Mouse (Mus musculus) heart, adult 11 months (tissue): ENCODE measurements around the gene Spock1.

ENCODE experiments used
- DNase-seq: peaks from one replicate; pipeline ENCODE4 v3.0.0; 2022

Spock1 gene

DNA sequence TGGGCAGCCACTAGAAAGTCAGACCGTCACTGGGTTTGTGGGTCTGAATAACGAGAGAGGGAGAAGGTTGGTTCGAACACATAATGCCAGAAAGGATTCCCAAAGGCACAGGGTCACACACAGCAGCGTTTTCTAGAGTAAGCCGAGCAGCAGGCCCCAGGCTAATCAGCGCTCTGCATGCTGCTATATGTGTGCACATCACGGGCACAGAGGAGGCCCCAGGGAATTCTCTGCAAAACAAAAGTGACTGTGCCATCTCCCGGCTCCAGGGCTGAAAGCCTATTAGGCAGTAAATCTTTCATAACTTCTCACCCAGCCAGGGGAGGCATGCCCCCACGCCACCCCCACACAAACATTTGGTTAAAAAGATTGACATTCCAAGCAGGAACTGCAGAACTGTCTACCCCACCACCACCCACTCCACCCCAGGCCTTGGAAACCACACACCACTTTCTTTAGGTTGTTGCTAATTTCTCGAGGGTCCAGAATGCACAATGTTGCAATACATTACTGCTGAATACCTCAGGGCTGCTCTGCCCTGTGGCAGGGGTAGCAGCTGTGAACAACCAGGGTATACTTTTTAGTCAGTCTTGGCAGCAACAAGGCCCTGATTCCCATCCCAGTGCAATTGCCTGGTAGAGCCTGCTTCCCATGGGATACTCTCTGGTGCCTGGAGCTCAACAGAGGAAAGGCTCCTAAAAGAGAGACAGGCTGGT is 319.4 kb downstream of the Spock1 start:
- DNase-seq = no peak

DNA sequence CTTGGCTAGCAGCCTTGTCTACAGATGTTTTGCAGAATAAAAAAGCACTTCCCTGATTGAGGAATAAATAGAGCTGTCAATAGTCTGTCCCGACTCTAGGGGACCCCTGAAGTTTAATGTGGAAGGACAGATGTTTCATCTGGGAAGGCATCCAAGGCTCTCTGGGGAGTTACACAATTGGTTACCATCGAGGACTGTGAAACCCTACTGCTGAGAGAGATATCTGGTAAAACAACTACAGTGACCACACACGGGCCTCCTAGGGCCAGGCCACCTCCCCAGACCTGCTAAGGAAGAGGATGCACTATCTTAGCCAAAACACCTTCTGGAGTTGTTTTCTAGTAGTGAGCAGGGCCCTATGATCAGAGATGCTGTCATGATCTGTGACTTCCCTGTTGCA is 323.0 kb downstream of the Spock1 start:
- DNase-seq = no peak

DNA sequence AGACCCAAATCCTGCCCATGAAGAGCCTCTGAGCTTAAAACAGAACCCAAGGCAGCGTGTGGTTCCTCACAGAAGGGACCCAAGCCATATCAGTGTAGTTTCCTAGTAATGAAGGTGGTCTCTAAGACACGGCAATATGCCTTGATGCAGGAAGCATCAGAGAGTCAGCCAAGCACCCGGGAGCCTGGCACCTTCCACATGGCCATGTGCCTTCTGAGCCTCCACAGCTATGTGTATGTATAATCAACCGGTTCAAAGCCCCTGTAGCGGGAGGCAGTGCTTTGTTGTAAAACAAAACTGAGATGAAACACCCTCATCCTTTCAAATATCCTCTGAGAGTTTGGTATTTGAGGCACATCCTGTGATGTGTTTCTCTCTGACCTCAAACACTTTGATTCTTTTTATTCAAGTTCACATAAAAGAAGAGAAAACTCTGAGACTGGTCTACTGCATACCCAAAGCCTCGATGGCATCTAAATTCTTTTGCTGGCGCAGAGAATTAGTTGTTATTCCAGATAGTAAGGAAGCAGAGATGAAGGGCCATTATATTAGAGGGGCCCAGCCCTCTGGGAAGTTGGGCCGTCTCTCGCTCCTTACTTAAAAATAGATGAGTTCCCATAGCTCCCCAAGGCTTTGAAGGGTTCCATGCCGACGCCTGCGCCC is 325.7 kb downstream of the Spock1 start:
- DNase-seq = no peak

DNA sequence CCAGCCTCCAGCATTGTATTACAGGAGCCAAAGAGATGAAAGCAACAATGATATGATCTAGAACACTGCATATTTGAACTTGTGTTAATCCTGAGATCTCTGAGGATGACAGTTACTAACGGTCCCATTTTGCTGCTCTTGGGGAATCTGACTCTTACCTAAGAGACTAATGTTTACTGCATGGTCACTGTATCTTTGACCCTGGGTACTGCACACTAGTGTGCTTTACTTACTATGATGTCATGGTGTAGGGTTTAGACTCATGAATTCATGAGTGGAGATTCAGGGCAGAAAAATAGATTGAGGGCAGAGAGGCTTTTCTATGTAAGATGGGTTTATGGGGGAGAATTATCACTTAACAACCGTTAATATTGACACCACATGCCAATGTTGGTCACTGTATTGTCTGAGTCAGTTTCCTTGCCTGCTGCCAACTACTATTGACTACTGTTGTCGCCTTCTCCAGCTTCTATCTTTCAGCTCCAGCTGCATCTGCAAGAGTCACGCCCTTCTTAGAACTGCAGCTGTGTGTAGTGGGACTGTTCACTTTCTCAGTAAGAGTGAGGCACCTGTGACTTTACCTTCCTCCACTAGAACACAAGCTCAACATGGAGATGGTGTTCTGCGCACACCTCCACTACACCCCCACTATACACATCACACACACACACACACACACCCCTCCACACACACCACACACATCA is 330.4 kb downstream of the Spock1 start:
- no peak for DNase-seq

DNA sequence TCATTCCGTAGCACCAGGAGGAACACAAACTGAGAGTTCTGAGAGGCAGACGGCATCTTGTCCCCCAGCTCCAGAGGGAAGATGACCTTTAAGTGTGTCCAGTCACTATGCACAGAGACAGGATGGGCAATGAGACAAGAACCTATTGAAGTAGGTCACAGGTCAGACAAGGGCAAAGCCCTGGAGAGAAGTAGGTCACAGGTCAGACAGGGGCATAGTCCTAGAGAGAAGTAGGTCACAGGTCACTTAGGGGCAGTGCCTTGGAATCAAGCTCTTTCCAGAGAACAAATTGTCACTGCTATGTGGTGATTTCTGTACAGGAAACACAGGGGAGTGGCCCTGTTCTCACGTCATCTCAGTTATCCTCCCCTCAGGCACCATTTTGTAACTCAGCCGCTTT is 334.6 kb downstream of the Spock1 start:
- no peak for DNase-seq

DNA sequence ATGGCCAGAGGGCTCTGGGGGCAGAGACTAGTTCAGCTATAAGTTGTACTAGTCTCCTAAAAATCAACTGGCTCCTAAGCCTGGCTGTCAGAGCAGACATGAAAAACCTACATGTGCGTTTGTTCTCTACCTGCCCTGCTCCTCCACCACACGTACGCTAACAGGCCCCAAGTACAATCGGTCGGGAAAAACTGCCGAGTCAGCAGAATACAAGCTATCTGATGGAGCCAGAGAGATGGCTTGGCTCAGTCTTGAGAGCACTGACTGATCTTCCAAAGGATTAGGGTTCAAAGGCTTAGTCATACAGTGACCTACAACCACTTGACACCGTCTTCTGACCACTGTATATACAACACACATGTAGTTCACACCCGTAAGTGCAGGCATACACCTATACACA is 339.7 kb downstream of the Spock1 start:
- DNase-seq = no peak

DNA sequence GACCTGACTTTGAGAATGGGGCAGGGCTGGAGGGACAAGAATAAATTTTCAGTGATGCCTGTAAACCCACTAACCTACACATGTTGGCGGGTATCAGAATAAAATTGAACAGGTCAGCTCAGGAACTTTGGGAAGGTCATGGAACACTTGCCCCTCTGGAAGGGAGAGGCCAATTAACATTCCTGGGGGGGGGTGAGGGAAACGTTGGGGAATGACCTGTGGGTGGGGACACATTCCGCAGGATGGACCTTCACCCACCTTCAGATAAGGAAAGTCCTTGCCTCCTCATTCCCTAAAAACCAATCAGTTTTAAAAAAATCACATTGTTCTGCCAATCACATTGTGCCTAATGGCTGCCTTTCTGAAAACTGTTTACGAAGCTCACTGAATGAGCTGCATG is 352.9 kb downstream of the Spock1 start:
- DNase-seq = no peak

DNA sequence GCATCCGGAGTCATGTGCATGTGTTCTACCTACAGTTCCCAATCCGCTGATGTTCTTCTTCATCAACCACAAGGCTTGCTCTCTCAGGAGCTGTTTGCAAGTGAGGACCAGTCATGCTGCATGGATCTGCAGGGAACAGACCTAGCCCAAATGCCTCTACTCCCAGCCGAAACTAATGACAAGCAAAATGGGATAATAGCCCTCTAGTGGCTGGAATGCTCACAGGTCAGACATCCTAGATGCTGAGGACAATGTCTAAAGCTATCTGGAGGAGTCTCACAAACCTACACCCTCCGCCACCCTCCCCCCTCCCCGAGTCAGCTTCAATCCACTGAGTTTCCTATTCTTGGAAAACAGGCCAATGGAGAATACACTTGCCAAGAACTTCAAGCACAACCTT is 358.4 kb downstream of the Spock1 start:
- no peak for DNase-seq

DNA sequence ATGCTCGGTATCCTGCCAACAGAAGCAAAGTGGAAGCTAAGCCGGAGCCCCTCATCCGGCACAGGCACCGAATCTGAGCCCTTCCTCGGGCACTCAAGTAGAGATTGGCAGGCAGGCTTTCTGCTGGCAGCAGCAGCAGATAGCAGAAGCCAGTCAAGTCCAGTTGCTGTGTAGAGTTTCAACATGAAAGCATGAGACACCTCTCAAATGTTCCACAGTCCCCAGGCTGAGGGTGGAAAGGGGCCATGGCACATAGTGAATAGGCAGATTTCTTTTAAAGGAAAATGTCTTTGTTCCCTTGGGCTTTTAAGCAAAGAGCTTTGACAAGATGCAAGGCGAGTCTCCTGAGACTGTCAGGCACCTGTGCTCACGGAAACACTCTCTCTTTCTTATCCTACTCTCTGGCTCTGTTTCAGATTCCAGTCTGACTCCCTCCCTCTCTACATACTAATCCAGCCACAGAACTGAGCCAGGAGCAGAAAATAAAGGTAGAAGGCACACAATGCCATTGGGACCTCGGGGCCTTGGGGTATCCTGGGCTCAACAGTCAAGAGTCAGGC is 371.1 kb downstream of the Spock1 start:
- peak; percentile 88 for DNase-seq

DNA sequence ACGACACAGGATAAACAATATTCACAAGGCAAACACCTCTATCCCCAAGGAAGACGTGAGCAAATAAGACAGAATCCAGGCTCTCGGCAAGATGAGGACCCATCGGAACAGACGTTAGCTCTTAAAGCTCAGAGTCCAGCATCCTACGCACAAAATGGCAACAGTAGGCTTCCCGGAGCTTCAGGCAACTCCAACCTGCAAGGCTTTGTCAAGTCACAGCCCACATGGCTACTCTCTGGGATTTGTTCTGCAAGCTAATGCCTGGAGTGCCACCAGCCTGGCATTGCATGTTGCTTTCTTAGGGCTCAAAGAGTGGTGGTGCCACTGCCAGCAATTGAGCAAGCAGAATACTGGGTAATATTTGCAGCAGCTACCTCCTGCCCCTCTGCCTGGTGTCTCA is 373.8 kb downstream of the Spock1 start:
- no peak for DNase-seq

DNA sequence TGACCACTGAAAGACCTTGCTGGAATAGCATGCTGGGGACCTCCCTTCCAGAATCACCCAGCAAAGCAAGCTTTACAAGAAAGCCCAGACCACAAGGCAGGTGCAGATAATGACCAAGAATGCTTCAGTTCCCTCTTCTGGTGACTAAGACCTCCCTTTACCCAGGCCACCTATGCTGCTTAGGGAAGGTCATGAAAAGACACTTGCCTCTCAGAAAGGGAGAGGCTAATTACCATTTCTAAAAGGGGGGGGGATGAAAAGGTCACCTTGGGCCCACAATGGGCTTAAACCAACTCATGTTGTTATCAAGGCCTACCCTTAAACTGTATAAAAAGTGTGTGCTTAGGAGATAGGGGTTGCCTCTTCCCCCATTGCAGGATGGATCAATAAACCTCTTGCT is 382.2 kb downstream of the Spock1 start:
- DNase-seq = no peak

DNA sequence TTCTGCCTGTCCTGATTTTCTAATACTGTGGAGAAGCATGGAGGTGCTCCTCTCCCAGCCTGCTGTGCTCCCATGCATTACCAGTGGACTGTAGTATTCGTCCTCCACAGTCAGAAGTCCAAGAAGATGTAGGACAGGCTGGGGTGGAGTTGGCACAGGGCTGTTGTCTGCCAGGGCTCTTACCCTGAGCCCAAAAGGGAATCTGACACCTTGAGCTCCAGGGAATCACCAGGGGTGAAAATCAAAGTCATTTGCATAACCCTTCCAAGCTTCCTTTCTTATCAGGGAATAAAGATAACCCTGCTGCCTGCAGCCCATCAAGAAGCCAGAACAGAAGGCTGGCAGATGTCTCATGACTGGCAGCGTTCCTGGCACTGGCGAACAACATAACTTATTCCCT is 383.6 kb downstream of the Spock1 start:
- DNase-seq = peak; percentile 94

DNA sequence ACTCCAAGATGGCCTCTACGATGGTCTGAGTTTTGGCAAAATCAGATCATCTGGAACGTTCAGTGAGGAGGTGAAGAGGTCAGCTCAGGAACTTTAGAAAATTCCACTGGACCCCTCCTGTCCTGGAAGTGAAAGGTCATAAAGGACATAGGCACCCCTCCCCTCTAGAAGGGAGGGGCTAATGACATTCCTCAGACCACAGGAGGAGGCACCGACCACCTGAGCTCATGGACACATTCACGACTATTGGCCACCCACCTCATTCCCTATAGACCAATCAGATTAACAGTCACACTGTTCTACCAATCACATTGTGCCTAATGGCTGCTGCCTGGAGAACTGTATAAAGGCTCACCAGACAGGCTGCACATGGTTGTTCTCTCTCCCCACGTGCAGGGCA is 384.8 kb downstream of the Spock1 start:
- DNase-seq = no peak

DNA sequence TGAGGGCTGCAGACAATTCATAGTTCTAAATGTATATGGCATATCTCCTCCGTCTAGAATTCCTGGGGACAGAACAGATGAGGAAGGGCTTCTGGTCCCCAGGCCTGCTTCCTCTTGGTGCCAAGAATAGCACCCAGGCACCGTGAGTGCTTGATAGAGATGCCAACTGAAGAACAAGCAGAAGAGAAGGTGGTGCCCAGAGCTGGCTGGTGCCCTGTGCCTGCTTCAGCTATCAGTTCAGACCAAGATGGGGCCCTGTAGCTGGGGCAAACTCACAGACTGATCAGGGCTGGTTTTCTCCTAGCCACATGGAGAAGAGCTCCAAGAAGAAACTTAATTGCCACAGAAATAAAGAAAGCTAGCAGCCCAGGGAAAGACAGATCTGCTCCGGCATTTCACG is 385.8 kb downstream of the Spock1 start:
- peak; percentile 93 for DNase-seq

DNA sequence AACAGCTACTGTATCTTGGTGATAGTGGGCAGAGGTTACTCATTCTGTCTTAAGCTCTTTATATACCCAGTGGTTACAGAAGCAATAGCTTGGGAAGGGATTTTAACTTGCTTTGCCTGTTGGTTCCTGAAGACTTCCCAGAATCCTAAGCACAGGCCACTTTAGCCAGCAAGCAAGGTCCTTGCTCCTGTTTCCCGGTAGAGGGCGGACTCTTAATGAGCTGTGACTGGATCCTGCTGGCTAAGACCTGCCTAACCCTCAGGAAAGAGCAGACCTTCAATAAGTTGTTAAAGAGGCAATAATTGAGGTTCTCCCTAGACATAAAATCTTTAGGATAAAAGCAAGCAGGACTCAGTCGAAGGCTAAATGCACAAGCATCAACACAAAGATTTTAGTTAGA is 387.0 kb downstream of the Spock1 start:
- DNase-seq = no peak

DNA sequence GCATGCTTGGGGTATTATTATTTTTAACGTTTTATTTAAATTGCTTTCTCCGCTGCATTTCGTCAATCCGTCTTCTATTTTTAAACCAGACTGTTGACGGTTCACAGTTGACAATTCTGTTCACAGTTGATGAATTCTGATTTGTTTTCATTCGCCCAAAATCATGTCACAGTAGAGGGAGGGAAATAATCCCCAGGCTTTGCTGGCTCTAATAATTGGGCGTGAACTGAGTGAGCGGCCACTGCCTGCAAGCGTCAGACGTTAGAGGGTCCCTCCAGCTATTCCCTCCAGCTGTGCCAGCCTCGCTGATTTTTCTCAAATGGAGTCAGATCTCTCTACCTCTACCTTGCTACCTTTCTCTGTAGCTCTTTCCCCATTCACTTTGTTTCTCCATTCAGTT is 388.3 kb downstream of the Spock1 start:
- DNase-seq = no peak

DNA sequence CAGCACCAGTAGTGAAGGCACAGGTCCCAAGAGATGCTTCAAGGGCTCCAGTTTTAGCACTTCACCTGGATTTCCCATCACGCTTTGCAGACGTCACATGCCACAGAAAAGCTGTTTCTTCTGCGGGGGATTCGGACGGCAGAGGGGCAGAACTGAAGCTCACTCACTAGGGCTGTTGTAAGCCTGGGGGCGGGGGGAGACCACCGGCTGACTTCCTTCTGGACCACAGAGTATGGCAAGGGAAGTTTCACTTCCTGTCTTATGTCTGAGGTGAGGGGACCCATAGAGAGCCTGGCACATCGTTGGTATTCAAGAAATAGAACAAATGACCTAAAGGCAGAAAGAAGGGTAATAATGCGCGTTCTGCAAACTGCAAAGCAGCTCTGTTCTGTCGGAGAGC is 392.4 kb downstream of the Spock1 start:
- DNase-seq = no peak

DNA sequence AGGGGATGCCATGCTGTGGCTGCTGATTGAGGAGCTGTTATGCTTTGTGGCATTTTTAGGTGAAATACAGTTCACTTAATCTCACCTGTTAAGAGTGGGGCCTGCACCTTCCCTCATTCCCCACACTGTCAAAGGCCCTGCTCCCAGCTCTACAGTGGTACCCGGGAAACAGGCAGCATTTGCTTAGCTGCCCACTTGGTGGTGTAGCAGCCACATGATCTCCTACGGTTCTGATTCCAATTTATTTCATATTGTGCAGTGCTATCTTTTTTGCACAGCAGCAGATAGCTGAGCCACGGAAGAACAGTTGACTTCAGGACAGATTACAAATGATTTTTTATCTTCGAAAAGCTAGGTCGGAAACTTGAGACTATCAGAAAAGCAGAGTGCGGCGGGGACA is 406.6 kb downstream of the Spock1 start:
- DNase-seq = no peak

DNA sequence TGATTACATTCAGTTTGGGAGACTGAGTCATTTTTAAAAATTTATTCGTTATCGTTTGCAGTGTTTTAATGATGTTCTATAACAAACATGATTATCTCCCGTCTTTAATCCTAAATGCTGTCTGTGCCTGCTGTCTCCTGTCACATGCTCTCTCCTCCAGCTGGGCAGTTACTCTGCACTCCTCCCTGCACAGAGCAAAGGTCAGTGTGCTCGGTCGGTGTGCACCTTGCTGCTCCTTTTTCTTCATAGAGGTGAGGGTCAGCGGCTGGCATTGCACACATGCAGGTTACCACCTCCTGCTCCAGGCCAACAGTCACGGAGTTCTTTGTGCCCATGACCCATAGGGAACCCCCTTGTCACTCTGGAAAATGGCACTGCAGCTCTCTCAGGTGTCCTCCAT is 411.4 kb downstream of the Spock1 start:
- no peak for DNase-seq

DNA sequence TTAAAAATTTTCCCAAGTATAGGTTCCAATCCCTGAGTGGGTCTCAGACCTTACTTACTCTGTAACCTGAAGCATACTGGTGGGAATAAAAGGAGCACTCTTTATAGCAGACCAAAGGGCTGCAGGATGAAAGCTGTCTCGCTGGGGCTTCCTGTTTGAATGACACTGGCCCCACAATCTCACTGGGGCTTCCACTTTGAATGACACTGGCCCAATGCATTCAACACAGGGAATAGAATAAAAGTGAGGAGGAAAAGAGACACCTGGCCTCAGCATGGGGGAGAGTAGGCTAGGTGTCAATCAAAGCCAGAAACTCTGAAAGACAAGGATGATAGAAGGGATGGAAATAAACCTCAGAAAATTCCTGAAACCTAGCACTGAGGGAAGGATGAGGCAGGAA is 413.3 kb downstream of the Spock1 start:
- peak; percentile 39 for DNase-seq

DNA sequence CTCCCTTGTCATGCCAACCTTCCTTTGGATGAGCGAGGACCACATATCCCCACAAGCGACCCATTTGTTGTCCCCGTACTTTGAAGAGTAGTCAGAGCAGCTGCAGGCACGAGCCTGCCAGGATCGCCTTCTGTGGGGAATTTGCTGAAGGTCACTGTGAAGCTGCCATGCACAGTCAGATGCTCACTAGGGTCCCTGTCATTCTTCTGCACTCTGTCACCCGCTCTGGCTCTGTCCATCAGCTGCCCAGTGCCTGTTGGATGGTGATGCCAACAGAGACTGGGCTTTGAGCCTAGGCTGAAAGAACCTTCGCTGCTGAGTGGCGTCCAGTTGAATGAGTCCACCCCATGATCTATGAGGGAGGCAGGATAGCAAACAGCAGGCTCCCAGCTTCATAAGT is 419.2 kb downstream of the Spock1 start:
- peak; percentile 92 for DNase-seq

DNA sequence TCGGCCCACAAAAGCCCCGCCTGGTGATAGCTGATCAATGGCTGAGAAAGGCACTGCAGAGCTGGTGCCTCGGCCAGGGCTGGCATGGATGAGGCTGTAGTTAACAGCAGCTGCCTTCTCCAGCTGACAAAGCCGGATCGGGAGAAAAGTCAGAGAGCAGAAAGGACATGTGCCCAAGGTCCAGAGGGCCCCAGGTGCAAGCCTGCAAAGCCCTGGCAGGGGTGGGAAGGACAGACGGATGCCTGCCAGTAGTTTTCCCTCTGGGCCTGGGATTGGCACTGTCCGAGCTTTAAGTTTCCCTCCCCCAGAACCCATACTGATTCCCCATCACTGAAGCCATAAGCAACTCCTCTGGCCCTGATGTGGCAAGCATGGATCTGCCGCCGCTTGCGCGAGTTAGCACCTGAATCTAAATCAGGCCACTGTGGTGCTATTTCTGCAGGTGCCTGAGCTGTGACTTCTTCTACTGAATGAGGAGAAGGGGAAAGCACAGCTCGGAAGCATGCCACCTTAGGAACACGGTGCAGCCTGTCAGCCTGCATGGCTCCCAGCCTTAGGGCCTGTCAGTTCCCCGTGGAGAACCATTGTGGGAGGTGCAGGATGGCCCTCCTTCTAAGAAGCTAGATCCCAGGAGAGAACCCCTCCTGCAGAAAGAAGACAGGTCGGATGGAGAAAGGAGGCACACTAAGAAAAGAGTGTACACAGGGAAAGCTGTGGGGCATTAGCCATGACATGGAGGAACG is 423.5 kb downstream of the Spock1 start:
- DNase-seq = peak; percentile 81

DNA sequence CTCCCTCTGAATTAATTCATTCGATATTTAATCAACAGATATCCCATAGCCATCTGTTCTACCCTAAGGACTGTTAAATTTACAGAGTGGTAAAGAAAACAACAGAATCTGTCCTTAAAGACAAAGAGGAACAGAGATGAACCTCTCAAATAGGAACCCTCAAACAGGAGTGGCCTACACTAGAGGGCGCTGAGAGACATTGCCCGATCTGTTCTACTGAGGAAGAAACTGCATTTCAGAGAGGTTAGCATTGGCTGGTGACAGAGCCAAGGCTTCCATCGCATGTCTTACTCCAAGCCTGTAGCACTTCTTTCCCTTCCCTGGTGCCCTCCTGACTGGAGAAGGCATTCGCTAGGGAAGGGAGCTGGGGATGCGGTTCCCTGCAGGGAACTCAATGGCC is 431.4 kb downstream of the Spock1 start:
- DNase-seq = peak; percentile 54
